Mouse (Mus musculus): Measurements from ENCODE around the gene Pacsin3. TPM values are rescaled to one million over a fixed set of nuclear protein-coding genes. Genes with fewer than 3 reads are reported as not detected.

Gene Pacsin3
- total and polyA plus RNA-seq, 3 experiments, result 0.16 to 0.33 TPM; not detected in 1

GRCm38 (mm10) chr2:91291197-91292007 is 35.6 kb downstream of the Pacsin3 start:
- no peak for ATAC-seq (ENCODE audit: extremely low read depth, insufficient number of reproducible peaks, low FRiP score, poor library complexity, severe bottlenecking)
- Histone ChIP-seq H3K27me3 (ENCODE audit: insufficient read depth, low read length) (peaks cover 27% of the 10 kb centered on the region), H3K4me3 (ENCODE audit: low read depth, low read length) (no peak overlapping the region), H3K36me3 (replicated peaks) (no peaks in the 10 kb centered on the region), H3K9me3 (replicated peaks) (no peaks in the 10 kb centered on the region), H3K4me1 (ENCODE audit: insufficient read depth, low read depth, low read length) (peaks cover 23% of the 10 kb centered on the region)
- TF ChIP-seq GATA1 (IDR thresholded peaks at IDR 0.05; ENCODE audit: borderline replicate concordance, low read length), result no peak
- no peak for TF ChIP-seq CTCF (IDR thresholded peaks at IDR 0.05; ENCODE audit: low read depth, low read length)
- no peak for TF ChIP-seq POLR2AphosphoS5 (IDR thresholded peaks at IDR 0.05; ENCODE audit: insufficient replicate concordance, low read depth, low read length)
- TF ChIP-seq GATA2 (IDR thresholded peaks at IDR 0.05; ENCODE audit: borderline replicate concordance, low read depth, low read length), result no peak
- TF ChIP-seq TAL1 (conservative IDR thresholded peaks at IDR 0.05; ENCODE audit: low read depth, low read length), result no peak
- no peak for DNase-seq (ENCODE audit: low spot score)

- Histone ChIP-seq H3K4me3 (ENCODE audit: low read depth, low read length) (no peak overlapping the region), H3K36me3 (replicated peaks) (no peaks in the 10 kb centered on the region), H3K27me3 (ENCODE audit: insufficient read depth, low read length) (peaks cover 26% of the 10 kb centered on the region), H3K9me3 (replicated peaks) (no peaks in the 10 kb centered on the region), H3K4me1 (ENCODE audit: insufficient read depth, low read depth, low read length) (peaks cover 6% of the 10 kb centered on the region; the same call in 1 of the 2 replicates)
- DNase-seq (ENCODE audit: low spot score) (no peak), ATAC-seq (ENCODE audit: extremely low read depth, insufficient number of reproducible peaks, low FRiP score, poor library complexity, severe bottlenecking) (no peak)
- TF ChIP-seq GATA2 (IDR thresholded peaks at IDR 0.05; ENCODE audit: borderline replicate concordance, low read depth, low read length), result no peak
- TF ChIP-seq POLR2AphosphoS5 (IDR thresholded peaks at IDR 0.05; ENCODE audit: insufficient replicate concordance, low read depth, low read length), result no peak
- TF ChIP-seq TAL1 (conservative IDR thresholded peaks at IDR 0.05; ENCODE audit: low read depth, low read length), result no peak
- no peak for TF ChIP-seq CTCF (IDR thresholded peaks at IDR 0.05; ENCODE audit: low read depth, low read length)
- no peak for TF ChIP-seq GATA1 (IDR thresholded peaks at IDR 0.05; ENCODE audit: borderline replicate concordance, low read length)
Observed at GRCm38 (mm10) chr2:91294226-91294625, 38.5 kb downstream of the Pacsin3 start.

- ATAC-seq (ENCODE audit: extremely low read depth, insufficient number of reproducible peaks, low FRiP score, poor library complexity, severe bottlenecking) (no peak), DNase-seq (ENCODE audit: low spot score) (no peak)
- H3K27me3 ChIP-seq (ENCODE audit: insufficient read depth, low read length), result peaks cover 24% of the 10 kb centered on the region
- no peaks in the 10 kb centered on the region for H3K9me3 ChIP-seq (replicated peaks)
- H3K4me3 ChIP-seq (ENCODE audit: low read depth, low read length), result no peak overlapping the region
- peaks cover 6% of the 10 kb centered on the region; the same call in 1 of the 2 replicates for H3K4me1 ChIP-seq (ENCODE audit: insufficient read depth, low read depth, low read length)
- H3K36me3 ChIP-seq (replicated peaks), result no peaks in the 10 kb centered on the region
- TF ChIP-seq TAL1 (conservative IDR thresholded peaks at IDR 0.05; ENCODE audit: low read depth, low read length) (no peak), GATA1 (IDR thresholded peaks at IDR 0.05; ENCODE audit: borderline replicate concordance, low read length) (no peak), CTCF (IDR thresholded peaks at IDR 0.05; ENCODE audit: low read depth, low read length) (no peak), GATA2 (IDR thresholded peaks at IDR 0.05; ENCODE audit: borderline replicate concordance, low read depth, low read length) (no peak), POLR2AphosphoS5 (IDR thresholded peaks at IDR 0.05; ENCODE audit: insufficient replicate concordance, low read depth, low read length) (no peak)
Observed at GRCm38 (mm10) chr2:91295895-91296294, 40.1 kb downstream of the Pacsin3 start.

- peaks cover 4% of the 10 kb centered on the region; the same call in 1 of the 2 replicates for H3K4me1 ChIP-seq (ENCODE audit: insufficient read depth, low read depth, low read length)
- no peak overlapping the region for H3K4me3 ChIP-seq (ENCODE audit: low read depth, low read length)
- ATAC-seq (ENCODE audit: extremely low read depth, insufficient number of reproducible peaks, low FRiP score, poor library complexity, severe bottlenecking) (no peak), DNase-seq (ENCODE audit: low spot score) (no peak)
- peaks cover 12% of the 10 kb centered on the region for H3K27me3 ChIP-seq (ENCODE audit: insufficient read depth, low read length)
- TF ChIP-seq GATA2 (IDR thresholded peaks at IDR 0.05; ENCODE audit: borderline replicate concordance, low read depth, low read length) (no peak), GATA1 (IDR thresholded peaks at IDR 0.05; ENCODE audit: borderline replicate concordance, low read length) (no peak), POLR2AphosphoS5 (IDR thresholded peaks at IDR 0.05; ENCODE audit: insufficient replicate concordance, low read depth, low read length) (no peak), TAL1 (conservative IDR thresholded peaks at IDR 0.05; ENCODE audit: low read depth, low read length) (no peak)
- no peaks in the 10 kb centered on the region for H3K36me3 ChIP-seq (replicated peaks)
- no peaks in the 10 kb centered on the region for H3K9me3 ChIP-seq (replicated peaks)
Observed at GRCm38 (mm10) chr2:91299156-91299555, 43.4 kb downstream of the Pacsin3 start.

GRCm38 (mm10) chr2:91300784-91301183 is 45.0 kb downstream of the Pacsin3 start:
- no peak for DNase-seq (ENCODE audit: low spot score)
- Histone ChIP-seq H3K36me3 (replicated peaks) (no peaks in the 10 kb centered on the region), H3K4me1 (ENCODE audit: insufficient read depth, low read depth, low read length) (peaks cover 4% of the 10 kb centered on the region; the same call in 1 of the 2 replicates), H3K9me3 (replicated peaks) (no peaks in the 10 kb centered on the region), H3K27me3 (ENCODE audit: insufficient read depth, low read length) (peaks cover 20% of the 10 kb centered on the region), H3K4me3 (ENCODE audit: low read depth, low read length) (no peak overlapping the region)
- TF ChIP-seq POLR2AphosphoS5 (IDR thresholded peaks at IDR 0.05; ENCODE audit: insufficient replicate concordance, low read depth, low read length) (no peak), CTCF (IDR thresholded peaks at IDR 0.05; ENCODE audit: low read depth, low read length) (no peak), GATA1 (IDR thresholded peaks at IDR 0.05; ENCODE audit: borderline replicate concordance, low read length) (no peak), TAL1 (conservative IDR thresholded peaks at IDR 0.05; ENCODE audit: low read depth, low read length) (no peak)
- ATAC-seq (ENCODE audit: extremely low read depth, insufficient number of reproducible peaks, low FRiP score, poor library complexity, severe bottlenecking), result no peak

GRCm38 (mm10) chr2:91301836-91302235 is 46.1 kb downstream of the Pacsin3 start:
- ATAC-seq (ENCODE audit: extremely low read depth, insufficient number of reproducible peaks, low FRiP score, poor library complexity, severe bottlenecking) (no peak), DNase-seq (ENCODE audit: low spot score) (no peak)
- Histone ChIP-seq H3K4me1 (ENCODE audit: insufficient read depth, low read depth, low read length) (peaks cover 4% of the 10 kb centered on the region; the same call in 1 of the 2 replicates), H3K9me3 (replicated peaks) (no peaks in the 10 kb centered on the region), H3K4me3 (ENCODE audit: low read depth, low read length) (no peak overlapping the region), H3K36me3 (replicated peaks) (no peaks in the 10 kb centered on the region), H3K27me3 (ENCODE audit: insufficient read depth, low read length) (peaks cover 20% of the 10 kb centered on the region)
- TF ChIP-seq CTCF (IDR thresholded peaks at IDR 0.05; ENCODE audit: low read depth, low read length) (no peak), GATA1 (IDR thresholded peaks at IDR 0.05; ENCODE audit: borderline replicate concordance, low read length) (no peak), GATA2 (IDR thresholded peaks at IDR 0.05; ENCODE audit: borderline replicate concordance, low read depth, low read length) (no peak), TAL1 (conservative IDR thresholded peaks at IDR 0.05; ENCODE audit: low read depth, low read length) (no peak), POLR2AphosphoS5 (IDR thresholded peaks at IDR 0.05; ENCODE audit: insufficient replicate concordance, low read depth, low read length) (no peak)
